14 mouse cellular contexts compared by ENCODE assay signal in genomic region chr1:190875751-190876150, GRCm38 (mm10).
"Had no signal": no experiment of that assay in that cellular context is flagged by ENCODE, and none has a peak within 500 bp of the region (broad histone marks: within the 10 kb centered on the region; RNA-seq: fewer than 3 reads in every experiment).

No protein-coding gene starts in this region.

- H3K27ac ChIP-seq: limb, embryonic 15.5 days; liver, embryonic 13.5 days; midbrain, embryonic 12.5 days; neural tube, embryonic 13.5 days; stomach, embryonic 15.5 days had no signal

- H3K27me3 ChIP-seq: limb, embryonic 15.5 days; liver, embryonic 13.5 days; midbrain, embryonic 12.5 days; neural tube, embryonic 13.5 days; stomach, embryonic 15.5 days had no signal

- H3K36me3 ChIP-seq: liver, embryonic 13.5 days; stomach, embryonic 15.5 days had no signal

- DNase-seq: kidney, adult 8-10 months; kidney, postnatal 25 days; liver, embryonic 13.5 days; liver, postnatal 0 days; lung, postnatal 36 days; retina, postnatal 1 day; right cerebral cortex, postnatal 14 days; thymus, postnatal 36 days had no signal

- H3K9ac ChIP-seq: limb, embryonic 15.5 days; liver, embryonic 13.5 days; liver, postnatal 0 days; midbrain, embryonic 12.5 days; neural tube, embryonic 13.5 days; stomach, embryonic 15.5 days had no signal

- ATAC-seq: intestine, postnatal 0 days; liver, postnatal 0 days; midbrain, embryonic 16.5 days had no signal

- H3K4me2 ChIP-seq: limb, embryonic 15.5 days; liver, embryonic 13.5 days; midbrain, embryonic 12.5 days; neural tube, embryonic 13.5 days; stomach, embryonic 15.5 days had no signal

- H3K4me3 ChIP-seq: limb, embryonic 15.5 days; liver, embryonic 13.5 days; midbrain, embryonic 12.5 days; neural tube, embryonic 13.5 days; stomach, embryonic 15.5 days had no signal

- H3K4me1 ChIP-seq: limb, embryonic 15.5 days; midbrain, embryonic 12.5 days; neural tube, embryonic 13.5 days; stomach, embryonic 15.5 days had no signal

- H3K9me3 ChIP-seq: limb, embryonic 15.5 days; liver, embryonic 13.5 days; midbrain, embryonic 12.5 days; neural tube, embryonic 13.5 days; stomach, embryonic 15.5 days had no signal
